Mouse (Mus musculus) MEL (cell line): ENCODE results near the gene Olfr804. TPM values are rescaled to one million over a fixed set of nuclear protein-coding genes. Genes with fewer than 3 reads are reported as not detected.

ENCODE experiments used
- DNase-seq: peaks from one replicate; pipeline ENCODE4 v3.0.0; 2011; ENCODE audit warnings: low read depth, low spot score
- H3K27ac ChIP-seq: 2 replicates; pipeline ENCODE4 v1.5.1; 2012; ENCODE audit warnings: low read depth, mild to moderate bottlenecking, control low read depth, low read length, moderate library complexity; ENCODE audit not compliant: control insufficient read depth
- H3K27me3 ChIP-seq, 2 experiments: fragments of 150-350 bp in 1 of 2; sonication (generic) in 1 of 2; 2 replicates each; pipeline ENCODE4 v1.6.1; 2012; ENCODE audit warnings: low read length in 2 of 2, mild to moderate bottlenecking in 2 of 2, improper control_type of control experiment in 1 of 2, moderate library complexity in 1 of 2; ENCODE audit not compliant: insufficient read depth in 2 of 2, control insufficient read depth in 1 of 2
- H3K36me3 ChIP-seq, 2 experiments: 2 replicates each; pipeline ENCODE4 v1.6.1; 2012 to 2014; ENCODE audit warnings: low read length in 2 of 2, improper control_type of control experiment in 1 of 2, inconsistent platforms in 1 of 2, mild to moderate bottlenecking in 1 of 2; ENCODE audit not compliant: insufficient read depth in 2 of 2, control insufficient read depth in 1 of 2
- H3K4me1 ChIP-seq, 2 experiments: fragments of 150-350 bp in 1 of 2; sonication (generic) in 1 of 2; 2 replicates each; pipeline ENCODE4 v1.6.1; 2012; ENCODE audit warnings: low read length in 2 of 2, improper control_type of control experiment in 1 of 2, mild to moderate bottlenecking in 1 of 2; ENCODE audit not compliant: insufficient read depth in 2 of 2, control insufficient read depth in 1 of 2
- H3K4me3 ChIP-seq, 2 experiments: fragments of 150-350 bp in 1 of 2; sonication (generic) in 1 of 2; 2 replicates each; pipeline ENCODE4 v1.5.1; 2012; ENCODE audit warnings: low read depth in 2 of 2, low read length in 2 of 2, mild to moderate bottlenecking in 2 of 2, moderate library complexity in 2 of 2, control low read depth in 1 of 2, improper control_type of control experiment in 1 of 2; ENCODE audit not compliant: control insufficient read depth in 1 of 2, insufficient read depth in 1 of 2
- H3K79me2 ChIP-seq: 2 replicates; pipeline ENCODE4 v1.6.1; 2012; ENCODE audit warnings: mild to moderate bottlenecking, low read length, moderate library complexity; ENCODE audit not compliant: control insufficient read depth, poor library complexity, insufficient read depth
- H3K9ac ChIP-seq: 2 replicates; pipeline ENCODE4 v1.6.1; 2012; ENCODE audit warnings: low read depth, mild to moderate bottlenecking, control low read depth, low read length, moderate library complexity; ENCODE audit not compliant: control insufficient read depth, poor library complexity, severe bottlenecking
- H3K9me3 ChIP-seq: fragments of 150-350 bp; sonication (generic); replicated peaks from 2 replicates; pipeline ENCODE4 v1.6.1; 2012; ENCODE audit warnings: mild to moderate bottlenecking, low read length, improper control_type of control experiment, moderate library complexity; ENCODE audit not compliant: insufficient read depth
- CHD1 ChIP-seq: IDR thresholded peaks from 2 replicates; pipeline ENCODE4 v1.6.1; 2012; ENCODE audit warnings: low read depth, mild to moderate bottlenecking, inconsistent platforms, low read length, improper control_type of control experiment
- CHD2 ChIP-seq: IDR thresholded peaks from 2 replicates; pipeline ENCODE4 v1.6.1; 2011; ENCODE audit warnings: low read length, improper control_type of control experiment
- CTCF ChIP-seq, 3 experiments: IDR thresholded peaks in 2 of 3; conservative IDR thresholded peaks in 1 of 3; 2 replicates each; pipeline ENCODE4 v1.5.1; 2011 to 2012; ENCODE audit warnings: low read length in 3 of 3, low read depth in 2 of 3, mild to moderate bottlenecking in 2 of 3, improper control_type of control experiment in 1 of 3, inconsistent platforms in 1 of 3, mixed read lengths in 1 of 3, moderate library complexity in 1 of 3; ENCODE audit not compliant: control insufficient read depth in 1 of 3, insufficient read depth in 1 of 3, poor library complexity in 1 of 3, severe bottlenecking in 1 of 3
- E2F4 ChIP-seq: IDR thresholded peaks from 2 replicates; pipeline ENCODE4 v1.6.1; 2011; ENCODE audit warnings: low read depth, low read length, improper control_type of control experiment, borderline replicate concordance
- ELF1 ChIP-seq: IDR thresholded peaks from 2 replicates; pipeline ENCODE4 v1.6.1; 2014; ENCODE audit warnings: low read depth, mild to moderate bottlenecking, inconsistent platforms, low read length, improper control_type of control experiment, moderate library complexity
- EP300 ChIP-seq, 2 experiments: IDR thresholded peaks; 2 replicates each; pipeline ENCODE4 v1.6.1; 2011; ENCODE audit warnings: improper control_type of control experiment in 2 of 2, low read length in 2 of 2, low read depth in 1 of 2, mild to moderate bottlenecking in 1 of 2
- GABPA ChIP-seq: IDR thresholded peaks from 2 replicates; pipeline ENCODE4 v1.6.1; 2012; ENCODE audit warnings: low read depth, mild to moderate bottlenecking, inconsistent platforms, low read length, improper control_type of control experiment, moderate library complexity
- JUND ChIP-seq: IDR thresholded peaks from 2 replicates; pipeline ENCODE4 v1.6.1; 2011; ENCODE audit warnings: low read depth, mild to moderate bottlenecking, improper control_type of control experiment, low read length
- KAT2A ChIP-seq: conservative IDR thresholded peaks from 2 replicates; pipeline ENCODE4 v1.6.1; 2012; ENCODE audit warnings: low read depth, low read length, improper control_type of control experiment, inconsistent platforms
- MAX ChIP-seq: IDR thresholded peaks from 2 replicates; pipeline ENCODE4 v1.6.1; 2011; ENCODE audit warnings: low read length, improper control_type of control experiment
- MAZ ChIP-seq: IDR thresholded peaks from 2 replicates; pipeline ENCODE4 v1.6.1; 2012; ENCODE audit warnings: low read depth, mild to moderate bottlenecking, inconsistent platforms, low read length, improper control_type of control experiment
- MEF2A ChIP-seq: IDR thresholded peaks from 2 replicates; pipeline ENCODE4 v1.6.1; 2014; ENCODE audit warnings: low read depth, mild to moderate bottlenecking, inconsistent platforms, low read length, improper control_type of control experiment; ENCODE audit not compliant: poor library complexity, insufficient replicate concordance, severe bottlenecking; ENCODE audit errors: extremely low read depth
- MXI1 ChIP-seq: IDR thresholded peaks from 2 replicates; pipeline ENCODE4 v1.6.1; 2011; ENCODE audit warnings: mild to moderate bottlenecking, low read depth, low read length, improper control_type of control experiment
- MYB ChIP-seq: IDR thresholded peaks from 2 replicates; pipeline ENCODE4 v1.6.1; 2011; ENCODE audit warnings: mild to moderate bottlenecking, low read depth, low read length, improper control_type of control experiment
- MYC ChIP-seq: IDR thresholded peaks from 2 replicates; pipeline ENCODE4 v1.6.1; 2011; ENCODE audit warnings: low read depth, mild to moderate bottlenecking, low read length, improper control_type of control experiment, moderate library complexity
- NRF1 ChIP-seq: IDR thresholded peaks from 2 replicates; pipeline ENCODE4 v1.6.1; 2014; ENCODE audit warnings: low read depth, mild to moderate bottlenecking, inconsistent platforms, low read length, improper control_type of control experiment, moderate library complexity; ENCODE audit not compliant: poor library complexity, insufficient read depth, severe bottlenecking
- POLR2A ChIP-seq, 2 experiments: IDR thresholded peaks; 2 replicates each; pipeline ENCODE4 v1.6.1; 2011 to 2012; ENCODE audit warnings: low read length in 2 of 2, mild to moderate bottlenecking in 2 of 2, control low read depth in 1 of 2, improper control_type of control experiment in 1 of 2, low read depth in 1 of 2, moderate library complexity in 1 of 2; ENCODE audit not compliant: control insufficient read depth in 1 of 2, insufficient read depth in 1 of 2, poor library complexity in 1 of 2
- POLR2AphosphoS2 ChIP-seq: IDR thresholded peaks from 2 replicates; pipeline ENCODE4 v1.6.1; 2011; ENCODE audit warnings: low read length, improper control_type of control experiment
- POLR2AphosphoS5 ChIP-seq: IDR thresholded peaks from 2 replicates; pipeline ENCODE4 v1.6.1; 2012; ENCODE audit warnings: low read depth, borderline replicate concordance, mild to moderate bottlenecking, inconsistent platforms, low read length, moderate library complexity, mixed read lengths
- SIN3A ChIP-seq: IDR thresholded peaks from 2 replicates; pipeline ENCODE4 v1.6.1; 2012; ENCODE audit warnings: low read length, improper control_type of control experiment, inconsistent platforms
- TAL1 ChIP-seq: IDR thresholded peaks from 2 replicates; pipeline ENCODE4 v1.6.1; 2012; ENCODE audit warnings: mild to moderate bottlenecking, inconsistent platforms, low read length, moderate library complexity, mixed read lengths
- TCF12 ChIP-seq: IDR thresholded peaks from 2 replicates; pipeline ENCODE4 v1.6.1; 2014; ENCODE audit warnings: low read depth, mild to moderate bottlenecking, inconsistent platforms, low read length, improper control_type of control experiment, moderate library complexity
- UBTF ChIP-seq: IDR thresholded peaks from 2 replicates; pipeline ENCODE4 v1.6.1; 2012; ENCODE audit warnings: low read depth, mild to moderate bottlenecking, inconsistent platforms, low read length, improper control_type of control experiment, moderate library complexity, borderline replicate concordance; ENCODE audit not compliant: insufficient read depth
- USF1 ChIP-seq: IDR thresholded peaks from 2 replicates; pipeline ENCODE4 v1.6.1; 2014; ENCODE audit warnings: low read depth, mild to moderate bottlenecking, inconsistent platforms, low read length, improper control_type of control experiment, moderate library complexity
- ZC3H11A ChIP-seq: IDR thresholded peaks from 2 replicates; pipeline ENCODE4 v1.6.1; 2012; ENCODE audit warnings: low read depth, mild to moderate bottlenecking, inconsistent platforms, low read length, improper control_type of control experiment
- ZMIZ1 ChIP-seq: IDR thresholded peaks from 2 replicates; pipeline ENCODE4 v1.6.1; 2012; ENCODE audit warnings: low read depth, mild to moderate bottlenecking, inconsistent platforms, low read length, improper control_type of control experiment, moderate library complexity
- ZNF384 ChIP-seq: IDR thresholded peaks from 2 replicates; pipeline ENCODE4 v1.6.1; 2012; ENCODE audit warnings: low read depth, mild to moderate bottlenecking, inconsistent platforms, low read length, improper control_type of control experiment
- polyA plus RNA-seq, 2 experiments: library from polyadenylated mRNA; stranded (reverse) in 1 of 2; unstranded in 1 of 2; fragments of >175 nt in 1 of 2; fragments of >200 nt in 1 of 2; gene quantifications; 2 replicates each; pipeline versions ENCODE4 v1.2.1 to v1.2.4; 2012; ENCODE audit warnings: low replicate concordance in 2 of 2, low read depth in 1 of 2; ENCODE audit not compliant: insufficient read length in 2 of 2, insufficient read depth in 1 of 2, missing spikeins in 1 of 2
- total RNA-seq: library from RNA; depleted of rRNA; stranded (reverse); fragments of 300-350 nt; gene quantifications from 2 replicates; pipeline ENCODE4 v1.2.3, GENCODE M21; 2012

Gene Olfr804
- total and polyA plus RNA-seq, 3 experiments = not detected

- Histone ChIP-seq H3K27me3 (no peaks in the 10 kb centered on the region), H3K79me2 (no peaks in the 10 kb centered on the region), H3K4me3 (no peak within 1 kb of the TSS), H3K9ac (no peak within 1 kb of the TSS), H3K27ac (no peak within 1 kb of the TSS), H3K4me1 (no peaks in the 10 kb centered on the region), H3K9me3 (no peaks in the 10 kb centered on the region), H3K36me3 (no peaks in the 10 kb centered on the region)
- no peak for TF ChIP-seq UBTF
- no peak for TF ChIP-seq MEF2A
- no peak for TF ChIP-seq USF1
- no peak for TF ChIP-seq MYC
- no peak for TF ChIP-seq ZNF384
- TF ChIP-seq CTCF (IDR thresholded peaks at IDR 0.05 in 2 of 3, conservative IDR thresholded peaks at IDR 0.05 in 1 of 3; ENCODE audit: control insufficient read depth in 1 of 3, insufficient read depth in 1 of 3, low read depth in 2 of 3, low read length in 3 of 3, poor library complexity in 1 of 3, severe bottlenecking in 1 of 3) = no peak
- TF ChIP-seq EP300 (IDR thresholded peaks at IDR 0.05; ENCODE audit: low read depth in 1 of 2, low read length in 2 of 2) = no peak
- TF ChIP-seq TCF12 = no peak
- no peak for TF ChIP-seq GABPA
- no peak for TF ChIP-seq CHD2
- no peak for TF ChIP-seq MXI1
- no peak for TF ChIP-seq KAT2A
- TF ChIP-seq MAX = no peak
- no peak for TF ChIP-seq MAZ
- TF ChIP-seq JUND = no peak
- no peak for TF ChIP-seq ELF1
- TF ChIP-seq E2F4 = no peak
- DNase-seq = no peak
These were observed 29.2 kb upstream of the Olfr804 start, which contains the start of gene Olfr801 for GRCm38 (mm10) chr10:129673765-129674164. Gene Olfr801 (minus strand): TSS chr10:129673865.

GRCm38 (mm10) chr10:129688069-129688468, 14.9 kb upstream of the Olfr804 start, which contains the start of gene Olfr802:
Gene Olfr802 (minus strand): TSS chr10:129688169.
- no peak for TF ChIP-seq UBTF
- no peak for TF ChIP-seq ZC3H11A
- TF ChIP-seq TCF12 = no peak
- TF ChIP-seq MYB = no peak
- TF ChIP-seq MXI1 = no peak
- no peak for TF ChIP-seq CHD1
- TF ChIP-seq ZMIZ1 = no peak
- no peak for TF ChIP-seq JUND
- TF ChIP-seq POLR2AphosphoS5 = no peak
- no peak for TF ChIP-seq MYC
- no peak for TF ChIP-seq MAX
- no peak for TF ChIP-seq EP300 (IDR thresholded peaks at IDR 0.05; ENCODE audit: low read depth in 1 of 2, low read length in 2 of 2)
- no peak for TF ChIP-seq POLR2AphosphoS2
- no peak for TF ChIP-seq POLR2A (IDR thresholded peaks at IDR 0.05; ENCODE audit: control insufficient read depth in 1 of 2, insufficient read depth in 1 of 2, low read depth in 1 of 2, low read length in 2 of 2, poor library complexity in 1 of 2)
- no peak for TF ChIP-seq MEF2A
- TF ChIP-seq SIN3A = no peak
- no peak for TF ChIP-seq TAL1
- no peak for TF ChIP-seq NRF1
- TF ChIP-seq CHD2 = no peak

More at GRCm38 (mm10) chr10:129688069-129688468, 14.9 kb upstream of the Olfr804 start, which contains the start of gene Olfr802:
- H3K27me3 ChIP-seq = no peaks in the 10 kb centered on the region
- no peaks in the 10 kb centered on the region for H3K4me1 ChIP-seq
- no peak within 1 kb of the TSS for H3K9ac ChIP-seq
- no peaks in the 10 kb centered on the region for H3K36me3 ChIP-seq
- no peak within 1 kb of the TSS for H3K4me3 ChIP-seq
- H3K79me2 ChIP-seq = no peaks in the 10 kb centered on the region
- H3K9me3 ChIP-seq = no peaks in the 10 kb centered on the region
- DNase-seq = no peak
- no peak within 1 kb of the TSS for H3K27ac ChIP-seq
